Mouse (Mus musculus) adrenal gland (tissue): Measurements from ENCODE around the gene Rab20.

Experiments used
- intact Hi-C: fragments of 180-260 bp; cut with DNase I; formaldehyde crosslinking; loops from one replicate; pipeline ENCODE4 v1.15.1; 2025

Gene Rab20

DNA sequence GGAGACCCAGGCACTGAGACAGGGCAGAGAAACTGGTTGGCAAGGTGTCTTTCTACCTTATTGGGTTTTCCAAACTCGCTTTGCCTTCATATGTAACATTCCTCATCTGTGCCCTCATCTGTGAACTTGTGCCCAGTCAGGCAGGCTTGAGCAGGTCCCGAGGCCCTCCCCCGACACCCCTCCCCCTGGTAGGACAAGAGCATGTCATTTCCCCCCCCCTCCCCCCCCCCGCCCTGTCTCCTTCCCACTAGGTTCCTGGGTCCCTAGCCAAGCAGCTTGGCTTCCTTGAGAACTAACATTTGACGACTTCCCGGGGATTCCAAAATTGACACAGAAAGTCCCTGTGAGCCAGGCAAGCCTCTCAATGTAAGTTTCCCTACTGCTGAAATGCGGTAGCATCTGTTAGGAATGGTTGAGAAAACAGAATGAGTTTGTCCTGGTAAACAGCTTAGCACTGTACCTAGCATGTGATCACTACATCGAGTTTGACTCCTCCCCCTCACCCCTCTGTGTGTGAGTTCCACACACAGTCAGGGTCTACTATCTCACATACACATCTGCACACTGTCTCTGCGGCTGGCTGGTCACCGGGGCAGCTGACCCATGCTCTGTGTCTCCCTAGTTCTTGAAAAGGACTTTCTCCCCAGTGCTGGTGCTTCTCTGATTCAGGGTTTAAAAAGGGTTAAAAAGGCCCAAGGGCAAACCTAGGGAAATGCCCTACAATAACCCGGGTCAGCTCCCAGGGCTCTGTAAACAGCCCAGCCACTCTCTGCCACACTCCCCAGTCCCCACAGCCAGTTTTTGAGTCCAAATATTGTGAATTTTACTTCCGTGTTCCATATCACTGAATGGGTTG is 20.3 kb downstream of the Rab20 start:
- intact Hi-C loops, result no loop called here

DNA sequence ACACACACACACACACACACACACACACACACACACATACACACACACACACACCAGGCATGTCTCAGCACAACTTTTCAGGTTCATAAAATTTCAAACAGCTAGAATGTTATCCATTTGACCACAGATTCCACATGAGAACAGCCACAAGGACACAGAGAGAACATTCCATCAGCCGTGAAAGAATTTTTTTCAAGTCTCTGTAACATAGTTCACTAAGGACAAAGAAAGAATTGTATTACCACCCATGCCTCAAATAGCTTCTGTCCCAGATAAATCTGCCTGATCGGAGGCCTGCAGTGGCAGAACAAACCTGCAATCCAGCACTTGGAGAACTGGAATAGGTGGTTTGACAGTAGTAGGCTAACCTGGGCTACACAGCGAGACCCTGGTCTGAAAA is 21.2 kb downstream of the Rab20 start:
- intact Hi-C loops, result no loop called here

DNA sequence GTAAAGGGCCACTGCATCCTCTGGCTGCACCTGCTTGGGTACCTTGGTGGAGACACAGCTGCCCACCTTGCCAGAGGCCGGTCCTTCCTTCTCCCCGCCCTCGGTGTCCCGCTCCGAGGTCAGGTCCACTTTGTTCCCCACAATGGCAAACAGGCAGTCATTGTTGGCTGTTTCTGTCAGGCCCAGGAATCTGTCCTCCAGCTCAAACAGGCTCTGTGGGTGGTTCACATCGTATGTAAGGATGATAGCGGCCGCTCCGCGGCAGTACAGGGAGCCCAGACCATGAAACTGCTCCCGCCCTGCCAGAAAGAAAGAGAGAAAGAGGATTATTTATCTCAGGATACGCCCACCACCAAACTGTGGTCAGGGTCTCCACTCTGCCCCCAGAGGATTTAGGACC is 24.3 kb downstream of the Rab20 start:
- intact Hi-C loops, result no loop called here

DNA sequence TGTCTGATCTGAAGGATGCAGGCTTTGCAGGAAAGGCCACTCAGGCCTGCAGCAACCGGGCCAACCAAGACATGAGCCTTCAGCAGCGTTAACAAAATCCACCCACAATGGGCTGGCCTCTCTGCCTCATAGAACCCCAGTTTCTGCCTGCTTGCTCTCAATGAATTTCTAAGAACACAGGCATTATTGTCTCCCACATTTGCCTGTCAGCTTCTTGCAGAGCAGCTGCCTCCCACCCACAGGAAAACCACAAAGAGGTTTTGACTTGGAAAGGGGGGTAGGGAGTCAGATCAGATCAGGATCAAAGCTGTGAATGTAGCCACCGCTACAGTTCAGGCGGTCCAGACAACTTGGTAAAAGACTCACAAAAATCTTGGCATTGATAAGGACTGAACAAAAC is 25.5 kb downstream of the Rab20 start:
- intact Hi-C loops, result no loop called here

DNA sequence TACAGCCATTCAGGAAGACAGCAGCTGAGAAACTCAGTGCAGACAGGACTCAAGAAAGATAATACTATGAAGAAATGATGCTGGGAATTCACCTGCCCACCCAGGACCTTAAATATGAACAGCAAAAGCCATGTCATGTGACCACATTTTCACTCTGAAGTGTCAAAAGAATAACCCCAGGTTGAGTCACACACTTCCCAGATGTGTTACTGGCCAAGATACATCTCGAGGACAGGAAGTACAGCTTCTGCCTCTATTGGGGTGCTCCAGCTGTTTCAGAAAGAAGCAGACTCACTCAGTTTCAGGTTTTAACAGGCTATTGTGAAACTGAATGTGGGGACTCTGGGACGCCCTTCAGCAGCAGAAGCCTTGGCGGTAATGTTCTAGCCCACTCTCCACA is 26.0 kb downstream of the Rab20 start:
- intact Hi-C loops, result no loop called here

DNA sequence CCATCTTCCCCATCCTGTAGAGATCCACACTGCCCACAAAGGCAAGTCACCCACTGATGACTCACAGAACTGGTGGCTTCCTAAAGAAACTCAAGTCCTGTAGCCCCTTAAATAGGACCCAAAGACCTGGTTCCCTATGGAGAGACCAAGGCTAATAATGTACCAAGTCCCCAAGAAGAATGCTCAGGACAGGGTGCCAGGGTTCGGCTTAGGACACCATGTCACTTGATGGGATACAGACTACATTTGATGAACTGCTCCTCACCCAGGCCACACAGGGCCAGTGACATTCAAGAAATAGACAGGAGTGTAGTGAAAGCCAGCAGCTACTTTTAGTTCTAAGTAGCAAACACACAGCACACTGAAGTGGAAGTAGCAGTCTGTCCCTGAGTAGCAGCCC is 26.4 kb downstream of the Rab20 start:
- intact Hi-C loops, result no loop called here

DNA sequence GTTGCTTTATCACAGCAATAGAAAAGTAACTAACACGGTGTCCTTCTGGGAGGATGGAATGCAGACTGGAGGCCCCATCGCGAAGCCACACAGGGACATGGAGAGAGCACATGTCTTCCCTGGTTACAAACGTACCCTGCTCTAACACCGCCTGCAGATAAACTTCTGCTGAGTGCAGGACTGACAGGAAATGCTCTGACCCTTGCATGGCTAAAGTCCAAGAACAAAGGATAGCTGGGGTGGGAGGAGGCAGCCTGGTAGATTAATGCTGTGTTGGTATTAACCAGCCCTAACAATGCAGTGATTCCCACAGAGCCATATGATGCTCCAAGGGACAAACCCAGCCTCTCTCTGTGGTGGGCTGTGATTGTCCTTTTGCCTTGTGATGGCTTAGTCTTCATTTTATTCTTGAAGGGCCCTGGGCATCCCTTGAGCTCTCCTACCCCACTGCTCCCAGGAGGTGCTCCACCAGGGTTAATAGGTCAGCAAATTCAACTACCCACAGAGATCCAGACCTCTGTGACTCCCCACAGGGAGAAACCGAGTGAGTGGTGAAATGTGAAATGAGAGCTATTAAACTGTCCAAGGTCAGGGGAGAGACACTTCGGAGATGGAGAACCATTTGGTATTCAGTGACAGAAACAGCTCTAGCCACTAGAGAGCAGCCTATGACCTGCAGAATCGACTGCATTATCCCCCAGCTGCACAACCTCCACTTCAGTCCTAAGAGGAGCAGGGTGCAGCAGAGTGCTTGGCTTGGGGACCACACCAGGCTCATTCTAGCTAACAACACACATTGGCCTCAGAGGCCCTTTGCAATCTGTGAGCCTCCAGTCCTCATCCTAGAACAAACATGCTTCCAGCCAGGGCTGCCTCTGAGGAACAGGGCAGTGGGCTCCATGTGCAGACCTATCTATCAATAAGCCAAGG is 28.1 kb downstream of the Rab20 start:
- intact Hi-C loops, result loop anchor here (2.0 kb wide), 1 partner anchor 34 kb away; no protein-coding TSS in a partner anchor

DNA sequence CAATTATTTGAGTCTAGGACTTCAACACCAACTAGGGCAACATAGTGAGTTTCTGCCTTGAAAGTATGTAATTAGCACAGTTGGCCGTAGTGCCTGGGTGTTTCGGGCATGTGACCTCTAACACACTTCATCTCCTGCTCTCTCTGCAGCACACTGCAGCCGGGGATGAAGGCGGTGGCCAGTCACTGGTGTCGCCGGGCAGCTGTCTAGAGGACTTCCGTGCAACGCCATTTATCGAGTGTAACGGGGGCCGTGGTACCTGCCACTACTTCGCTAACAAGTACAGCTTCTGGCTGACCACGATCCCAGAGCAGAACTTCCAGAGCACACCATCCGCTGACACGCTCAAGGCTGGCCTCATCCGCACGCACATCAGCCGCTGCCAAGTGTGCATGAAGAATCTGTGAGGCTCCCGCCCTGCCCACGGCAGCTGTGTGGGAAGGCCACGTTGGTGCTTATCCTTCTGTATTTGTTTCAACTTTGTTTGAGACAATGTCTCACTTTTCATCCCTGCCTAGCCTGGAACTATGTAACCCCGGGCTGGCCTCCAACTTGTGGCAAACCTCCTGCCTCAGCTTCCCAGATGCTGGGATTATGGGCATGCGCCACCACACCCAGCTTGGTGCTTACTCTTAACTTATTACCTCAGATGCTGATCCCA is 30.5 kb downstream of the Rab20 start:
- intact Hi-C loops, result no loop called here

DNA sequence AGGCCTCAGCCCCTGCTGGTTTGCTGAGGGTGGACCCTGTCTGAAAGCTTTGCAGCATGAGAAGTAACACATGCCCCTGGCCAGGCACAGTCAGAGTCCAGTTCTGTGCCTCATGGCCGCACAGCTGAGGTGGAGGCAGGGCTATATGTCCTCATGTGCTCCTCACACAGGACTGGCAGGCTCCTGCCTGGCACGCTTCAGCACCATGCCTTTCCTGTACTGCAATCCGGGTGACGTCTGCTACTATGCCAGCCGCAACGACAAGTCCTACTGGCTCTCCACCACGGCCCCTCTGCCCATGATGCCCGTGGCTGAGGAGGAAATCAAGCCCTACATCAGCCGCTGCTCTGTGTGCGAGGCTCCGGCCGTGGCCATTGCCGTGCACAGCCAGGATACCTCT is 32.7 kb downstream of the Rab20 start:
- intact Hi-C loops, result no loop called here

DNA sequence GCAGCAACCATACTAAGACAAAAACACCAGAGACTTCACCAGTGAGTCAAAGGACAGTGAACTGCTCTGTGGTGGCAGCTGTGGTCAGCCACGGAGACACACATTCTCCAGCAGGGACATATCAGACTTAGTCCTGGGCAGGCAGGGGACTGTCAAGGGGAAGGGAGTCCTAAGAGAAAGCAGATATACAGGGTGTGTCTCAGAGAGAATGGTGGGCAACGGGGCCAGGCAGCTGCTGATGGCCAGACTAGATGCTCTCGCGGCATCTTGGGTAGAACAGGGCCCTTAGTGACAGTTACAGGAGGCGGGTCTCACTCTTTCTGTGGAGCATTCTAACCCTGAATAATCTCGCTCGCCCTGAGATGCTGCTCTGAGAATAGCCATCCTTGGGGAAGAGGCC is 34.3 kb downstream of the Rab20 start:
- intact Hi-C loops, result no loop called here

DNA sequence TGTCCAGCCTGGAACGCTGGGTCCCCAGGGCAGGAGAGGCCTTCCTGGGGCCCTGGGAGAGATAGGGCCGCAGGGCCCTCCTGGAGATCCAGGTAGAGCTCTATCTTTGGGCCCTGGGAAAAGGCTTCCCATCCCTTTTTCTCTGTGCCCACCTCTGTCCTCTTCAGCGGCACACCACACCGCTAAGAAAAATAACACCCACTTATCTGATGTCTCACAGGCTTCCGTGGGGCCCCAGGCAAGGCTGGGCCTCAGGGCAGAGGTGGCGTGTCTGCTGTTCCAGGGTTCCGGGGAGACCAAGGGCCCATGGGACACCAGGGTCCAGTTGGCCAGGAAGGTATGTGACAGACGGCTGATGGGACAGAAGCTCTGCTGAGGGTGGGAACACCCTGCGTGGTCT is 34.9 kb downstream of the Rab20 start:
- intact Hi-C loops, result no loop called here

DNA sequence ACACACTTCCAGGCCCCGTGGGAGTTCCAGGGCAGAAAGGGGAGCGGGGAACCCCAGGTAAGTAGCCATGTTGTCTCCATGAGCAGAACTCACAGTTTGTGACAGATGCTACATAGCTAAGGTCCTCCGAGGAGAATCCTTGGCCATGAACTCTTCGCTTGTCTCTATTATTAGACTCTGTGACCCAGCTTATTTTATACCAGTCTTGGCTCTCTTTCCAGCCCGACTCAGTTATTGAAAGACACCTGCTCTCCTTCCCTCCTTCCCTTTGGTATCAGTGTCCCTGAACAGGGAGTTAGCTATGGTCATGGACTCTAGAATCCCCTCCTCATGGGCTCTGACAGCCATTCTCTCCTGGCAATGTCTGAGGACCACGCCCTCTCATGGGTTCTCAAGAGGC is 37.2 kb downstream of the Rab20 start:
- intact Hi-C loops, result no loop called here

DNA sequence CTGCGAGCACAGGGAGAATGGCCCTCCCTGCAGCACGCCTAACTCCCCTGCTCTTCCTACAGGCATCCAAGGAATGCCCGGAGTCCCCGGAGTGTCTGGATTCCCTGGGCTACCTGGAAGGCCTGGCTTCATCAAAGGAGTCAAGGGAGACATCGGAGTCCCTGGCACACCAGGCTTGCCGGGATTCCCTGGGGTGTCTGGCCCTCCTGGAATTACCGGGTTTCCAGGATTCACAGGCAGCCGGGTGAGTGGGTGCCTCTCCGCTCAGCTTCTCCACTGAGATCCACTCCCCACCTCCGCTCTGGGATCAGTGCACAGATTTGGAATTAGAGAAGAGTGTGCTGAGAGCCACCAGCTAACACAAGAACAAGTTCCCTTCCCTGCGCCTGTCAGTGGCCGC is 40.6 kb downstream of the Rab20 start:
- intact Hi-C loops, result no loop called here

DNA sequence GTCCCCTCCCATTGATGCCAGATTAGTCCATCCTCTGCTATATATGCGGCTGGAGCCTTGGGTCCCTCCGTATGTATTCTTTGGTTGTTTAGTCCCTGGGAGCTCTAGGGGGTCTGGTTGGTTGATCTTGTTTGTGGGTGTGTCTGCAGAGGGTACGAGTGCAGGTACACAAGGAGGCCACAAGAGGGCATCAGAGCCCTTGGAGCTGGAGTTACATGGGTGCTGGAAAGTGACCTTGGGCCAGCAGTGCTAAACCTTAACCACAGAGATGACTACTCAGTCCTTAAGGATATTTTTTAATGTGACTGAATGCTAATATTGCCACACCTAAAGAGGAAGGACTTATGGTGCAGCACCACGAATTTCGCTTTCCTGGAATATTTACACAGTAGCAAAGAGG is 47.8 kb downstream of the Rab20 start:
- intact Hi-C loops, result loop anchor here (5.0 kb wide), 1 partner anchor 52 kb away; no protein-coding TSS in a partner anchor

DNA sequence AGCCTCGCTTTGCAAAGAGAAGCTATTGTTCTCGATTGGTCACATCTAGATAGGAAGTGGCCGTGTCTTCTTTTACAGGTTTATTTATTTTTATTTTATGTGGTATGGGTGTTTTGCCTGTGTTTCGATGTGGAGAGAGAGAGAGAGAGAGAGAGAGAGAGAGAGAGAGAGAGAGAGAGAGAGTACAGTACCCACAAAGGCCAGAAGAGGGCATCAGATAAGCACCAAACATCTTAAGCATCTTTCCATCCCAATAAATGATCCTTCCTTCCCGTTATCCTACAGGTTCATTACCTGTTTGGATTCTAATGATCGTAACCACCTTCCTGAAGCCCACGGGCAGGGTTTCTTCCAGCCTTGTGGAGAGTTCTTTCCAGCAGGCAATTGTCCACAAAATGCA is 55.4 kb downstream of the Rab20 start:
- intact Hi-C loops, result no loop called here

DNA sequence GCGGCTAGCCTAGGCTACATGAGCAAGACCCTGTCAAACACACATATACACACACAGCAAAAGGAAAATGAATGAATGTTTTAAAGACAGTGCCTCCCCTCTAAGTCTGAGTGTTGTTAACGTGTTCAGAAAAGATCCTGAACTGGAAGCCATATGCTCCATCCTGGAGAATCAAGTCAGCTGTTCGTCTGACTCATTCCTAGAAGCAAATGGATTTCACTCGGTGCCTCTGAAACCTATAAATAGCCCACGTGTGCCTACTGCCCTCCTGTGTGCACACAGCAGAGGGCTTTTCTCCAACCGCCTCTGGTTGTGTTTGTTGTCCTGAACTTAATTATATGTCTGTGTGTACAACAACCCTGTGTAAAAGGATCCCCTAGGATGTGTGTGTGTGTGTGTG is 56.5 kb downstream of the Rab20 start:
- intact Hi-C loops, result no loop called here

DNA sequence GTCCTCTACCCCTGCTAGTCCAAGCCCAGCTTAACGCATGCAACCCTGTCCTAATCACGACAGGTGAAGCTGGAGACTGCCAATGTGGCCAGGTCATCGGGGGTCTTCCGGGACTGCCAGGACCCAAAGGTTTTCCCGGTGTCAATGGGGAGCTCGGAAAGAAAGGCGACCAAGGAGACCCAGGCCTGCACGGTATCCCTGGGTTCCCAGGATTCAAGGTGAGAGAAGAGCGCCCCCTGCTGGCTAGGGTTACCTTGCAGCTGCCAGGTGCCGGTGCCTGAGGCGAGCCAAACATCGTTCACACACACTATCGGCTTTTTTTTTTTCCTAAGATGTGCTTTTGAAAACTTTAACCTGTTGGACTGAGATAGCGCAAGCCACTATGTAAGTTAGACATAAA is 57.4 kb downstream of the Rab20 start:
- intact Hi-C loops, result no loop called here

DNA sequence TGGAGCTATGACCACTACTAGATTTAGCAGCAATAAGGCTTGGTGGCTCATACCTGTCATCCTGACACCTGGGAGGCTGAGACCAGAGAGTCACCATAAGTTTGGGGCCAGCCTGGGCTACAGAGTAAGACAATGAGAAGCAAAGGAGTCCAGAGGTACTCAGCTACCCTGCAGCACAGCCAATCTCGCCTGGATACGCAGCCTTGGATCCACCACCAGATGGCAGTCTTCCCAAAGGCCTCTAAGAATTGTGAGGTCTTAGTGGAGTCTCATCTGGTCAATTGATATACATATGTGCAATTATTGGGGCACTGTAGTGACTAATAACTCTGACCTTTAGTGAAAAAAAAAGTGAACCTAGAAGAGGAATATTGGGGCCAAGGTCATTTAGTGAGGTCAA is 58.9 kb downstream of the Rab20 start:
- intact Hi-C loops, result no loop called here

DNA sequence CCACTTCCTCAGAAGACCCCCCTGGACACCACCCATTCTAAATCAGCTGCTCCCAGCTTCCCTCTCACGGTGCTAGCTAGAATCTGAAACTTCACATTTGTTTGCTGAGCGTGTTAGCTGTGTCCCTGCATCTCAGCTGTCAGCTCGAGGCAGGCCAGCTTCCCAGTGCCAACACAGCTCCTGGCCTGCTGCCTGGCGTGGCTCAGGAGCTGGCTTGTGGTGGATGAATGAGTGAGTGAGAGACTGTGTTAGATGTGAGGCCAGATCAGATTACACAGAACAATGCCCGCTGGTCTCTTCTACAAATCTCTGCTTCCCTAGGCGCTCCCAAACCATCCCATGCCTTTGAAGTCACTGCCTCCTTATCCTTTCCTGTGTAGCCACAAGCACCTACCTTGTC is 59.3 kb downstream of the Rab20 start:
- intact Hi-C loops, result no loop called here

DNA sequence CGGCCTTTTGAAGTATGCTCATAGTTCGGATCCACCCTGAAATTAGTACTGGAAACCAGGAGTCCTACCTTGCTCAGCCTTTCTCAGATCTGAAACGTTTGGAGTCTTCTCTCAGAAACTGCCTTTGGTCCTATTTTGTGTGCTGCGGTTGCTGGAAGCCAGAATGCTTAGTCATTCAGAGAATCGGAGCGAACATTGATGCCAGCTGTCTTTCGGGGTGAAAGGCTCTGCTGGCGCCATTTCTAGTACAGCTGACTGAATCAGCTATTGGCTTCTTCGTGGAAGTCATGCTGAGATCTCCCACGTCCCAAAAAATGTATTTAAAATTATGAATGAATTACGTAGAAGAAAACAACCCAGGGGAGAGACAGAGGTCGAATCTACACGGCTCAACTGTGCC is 60.7 kb downstream of the Rab20 start:
- intact Hi-C loops, result no loop called here

DNA sequence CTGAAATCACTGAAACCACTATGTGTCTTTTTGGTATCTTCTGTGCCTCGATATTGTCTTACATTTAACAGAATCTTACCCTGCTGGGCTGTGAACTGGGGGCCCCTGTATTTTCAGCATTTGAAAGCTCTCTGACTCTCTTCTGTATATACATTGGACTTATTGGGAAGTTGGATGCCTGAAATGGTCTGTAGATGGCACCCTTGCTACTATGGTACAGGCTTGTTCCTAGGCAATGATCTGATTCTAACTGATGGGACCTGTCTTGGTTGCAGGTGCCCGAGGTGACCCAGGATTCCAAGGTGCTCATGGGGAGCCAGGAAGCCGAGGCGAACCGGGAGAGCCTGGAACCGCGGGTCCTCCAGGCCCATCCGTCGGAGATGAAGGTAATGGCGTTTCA is 63.4 kb downstream of the Rab20 start:
- intact Hi-C loops, result no loop called here

DNA sequence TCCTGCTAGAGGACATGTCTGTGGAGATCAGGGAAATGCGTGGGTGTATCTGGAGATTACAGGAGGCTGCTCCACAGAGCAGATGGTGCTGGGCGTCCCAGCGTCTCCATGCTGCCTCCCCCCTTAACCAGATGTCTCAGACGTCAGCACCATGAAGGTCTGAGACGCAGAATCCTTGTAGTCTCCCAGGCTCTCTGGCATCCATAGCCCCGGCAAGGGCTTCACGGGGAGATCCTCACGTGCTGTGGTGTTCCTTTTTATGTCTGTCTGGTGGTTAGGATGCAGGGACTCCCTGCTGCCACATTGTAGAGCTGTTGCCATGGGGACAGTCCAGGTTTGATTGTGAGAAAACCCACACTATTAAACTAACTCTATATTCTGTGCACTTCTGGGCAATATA is 64.2 kb downstream of the Rab20 start:
- intact Hi-C loops, result no loop called here
